8 mouse cellular contexts compared by ENCODE assay signal in genomic region chr17:28485977-28486400, GRCm38 (mm10). TPM values are rescaled to one million over a fixed set of nuclear protein-coding genes. Genes with fewer than 3 reads are reported as not detected.
DNase-seq lines count a peak whose midpoint lies in the region; ATAC-seq and TF ChIP-seq lines count a peak whose summit lies in the region.

No protein-coding gene starts in this region.

- H3K4me1 ChIP-seq in lung, embryonic 14.5 days (ENCODE audit: insufficient read depth), result 0 out of 2 replicates have a peak, but pooled peaks cover 3% of the 10 kb centered on the region
- H3K4me1 ChIP-seq in olfactory bulb, adult 2 months (ENCODE audit: control insufficient read depth, insufficient read depth, low read length), result peaks cover 12% of the 10 kb centered on the region

- peak; percentile 93 to 98 for ATAC-seq in hematopoietic stem cell, adult 5-6 weeks (replicated peaks in 1 of 2; ENCODE audit: insufficient read depth in 1 of 2, low FRiP score in 2 of 2, low TSS enrichment in 1 of 2, low read depth in 1 of 2, poor library complexity in 2 of 2, severe bottlenecking in 2 of 2)
- peak; percentile 99 for ATAC-seq in lung, embryonic 14.5 days (ENCODE audit: insufficient read depth)

- H3K27ac ChIP-seq in lung, embryonic 14.5 days (ENCODE audit: low read depth), result peak overlapping the region; percentile 85
- peak overlapping the region; percentile 54 for H3K27ac ChIP-seq in olfactory bulb, adult 2 months (ENCODE audit: insufficient read depth, low read depth, low read length)

- no peak for TF ChIP-seq CTCF in lung, embryonic 14.5 days (IDR thresholded peaks at IDR 0.05; ENCODE audit: low read depth)
- no peak for TF ChIP-seq CTCF in olfactory bulb, adult 2 months (IDR thresholded peaks at IDR 0.05; ENCODE audit: insufficient read depth, low read depth, low read length)

- H3K27me3 ChIP-seq in lung, embryonic 14.5 days (ENCODE audit: insufficient read depth, low read length), result no peaks in the 10 kb centered on the region

- H3K9ac ChIP-seq in lung, embryonic 14.5 days, result peak overlapping the region; percentile 77

- no peaks in the 10 kb centered on the region for H3K9me3 ChIP-seq in lung, embryonic 14.5 days (ENCODE audit: low read depth, low read length)

- H3K4me2 ChIP-seq in lung, embryonic 14.5 days, result peak overlapping the region; percentile 71

- H3K36me3 ChIP-seq in lung, embryonic 14.5 days (ENCODE audit: insufficient read depth), result no peaks in the 10 kb centered on the region

- DNase-seq in MN1 (ENCODE audit: low spot score), result peak; percentile 98
- peak; percentile 96 for DNase-seq in cerebellum, adult 8-10 months
- DNase-seq in forelimb bud, embryonic 11.5 days (ENCODE audit: low read depth, low spot score), result peak; percentile 95
- DNase-seq in layer of hippocampus, adult 8-10 months (ENCODE audit: low spot score in 2 of 2), result peak; percentile 93 to 96
- DNase-seq in lung, embryonic 14.5 days, result peak; percentile 98
- peak; percentile 96 to 97 for DNase-seq in thymus, adult 18-20 months

- under 1% methylated on average over 48 of the region's 58 CpGs for WGBS in lung, embryonic 14.5 days
- WGBS in olfactory bulb, adult 2 months, result 1% methylated on average over 58 of the region's 58 CpGs

- no peak; the same call in 1 of the 2 replicates for TF ChIP-seq POLR2A in olfactory bulb, adult 2 months (IDR thresholded peaks at IDR 0.05; ENCODE audit: insufficient read depth, low read depth, low read length)

- peak overlapping the region; percentile 88 for H3K4me3 ChIP-seq in lung, embryonic 14.5 days (ENCODE audit: low read depth, low read length)
- peak overlapping the region; percentile 99 for H3K4me3 ChIP-seq in olfactory bulb, adult 2 months (ENCODE audit: insufficient read depth, low read depth, low read length)

RNA-seq across cellular contexts. Expression of gene Fkbp5, which starts 31.3 kb away (rescaled TPM):
- 46.6 and 47.5 TPM in 2 replicates for total RNA-seq in hematopoietic stem cell, adult 5-6 weeks (2017)
- total RNA-seq in layer of hippocampus, adult 8-10 months (2022), result 10 to 100 TPM; 70.6 to 79.4 (median 72.7) TPM
- 8.3 and 8.7 TPM in 2 replicates for polyA plus RNA-seq in lung, embryonic 14.5 days (2014; fragmentation: Nextera tagmentation; extraction: Ambion mirVana)
- polyA plus RNA-seq in olfactory bulb, adult 2 months (2012; ENCODE audit: insufficient read depth, insufficient read length, low replicate concordance, missing spikeins), result 185 TPM in 1 of 2 replicates, not detected in the other

RNA-seq across cellular contexts. Expression of gene Armc12, which starts 44.6 kb away (rescaled TPM):
- not detected in 2 replicates for total RNA-seq in hematopoietic stem cell, adult 5-6 weeks (2017)
- total RNA-seq in layer of hippocampus, adult 8-10 months (2022), result not detected
- polyA plus RNA-seq in lung, embryonic 14.5 days (2014; fragmentation: Nextera tagmentation; extraction: Ambion mirVana), result not detected in 2 replicates
- not detected in 2 replicates for polyA plus RNA-seq in olfactory bulb, adult 2 months (2012; ENCODE audit: insufficient read depth, insufficient read length, low replicate concordance, missing spikeins)

Comparison
In these comparisons a context has a peak if more than half of its experiments do, and no peak if none do; other contexts are left out.
1. Peak in every context shown above with its lines: DNase-seq, ATAC-seq, H3K4me3 ChIP-seq and H3K27ac ChIP-seq.